Mouse (Mus musculus) G1E (cell line): ENCODE results near the gene Mmp8.

Source experiments
- CTCF ChIP-seq: IDR thresholded peaks from 2 replicates; pipeline ENCODE4 v1.5.1; 2012; ENCODE audit warnings: low read depth, low read length, inconsistent platforms, mixed read lengths
- GATA1 ChIP-seq: IDR thresholded peaks from 2 replicates; pipeline ENCODE4 v1.6.1; 2012; ENCODE audit warnings: borderline replicate concordance, low read length, inconsistent platforms, mixed read lengths
- POLR2AphosphoS5 ChIP-seq: IDR thresholded peaks from 2 replicates; pipeline ENCODE4 v1.6.1; 2012; ENCODE audit warnings: low read depth, low read length, inconsistent platforms; ENCODE audit not compliant: insufficient replicate concordance

GRCm38 (mm10) chr9:7551943-7552342, 6.3 kb upstream of the Mmp8 start:
- TF ChIP-seq CTCF (no peak), GATA1 (no peak), POLR2AphosphoS5 (no peak)
